Mouse (Mus musculus) left cerebral cortex, postnatal 14 days (tissue): ENCODE data around the gene E030030I06Rik. TPM values are rescaled to one million over a fixed set of nuclear protein-coding genes. Genes with fewer than 3 reads are reported as not detected.
"Not testable (repeated sequence)": the region's sequence is repeated elsewhere in the genome, so short reads cannot be mapped to it uniquely, and the experiment has no call there.

Experiments used
- DNase-seq, 2 experiments: peaks; one replicate each; pipeline ENCODE4 v3.0.0; 2021 to 2022; ENCODE audit warnings: low spot score in 2 of 2, mixed read lengths in 1 of 2
- intact Hi-C: fragments of 180-260 bp; cut with DNase I; formaldehyde crosslinking; loops from one replicate; pipeline ENCODE4 v1.15.1; 2025
- total RNA-seq, 2 experiments: library from RNA; stranded (reverse); gene quantifications; 2 replicates each; pipeline ENCODE4 v1.2.3; 2021

Gene E030030I06Rik
- total RNA-seq, 2 experiments from 2014 or later = 1.1 TPM; not detected in 1

DNA sequence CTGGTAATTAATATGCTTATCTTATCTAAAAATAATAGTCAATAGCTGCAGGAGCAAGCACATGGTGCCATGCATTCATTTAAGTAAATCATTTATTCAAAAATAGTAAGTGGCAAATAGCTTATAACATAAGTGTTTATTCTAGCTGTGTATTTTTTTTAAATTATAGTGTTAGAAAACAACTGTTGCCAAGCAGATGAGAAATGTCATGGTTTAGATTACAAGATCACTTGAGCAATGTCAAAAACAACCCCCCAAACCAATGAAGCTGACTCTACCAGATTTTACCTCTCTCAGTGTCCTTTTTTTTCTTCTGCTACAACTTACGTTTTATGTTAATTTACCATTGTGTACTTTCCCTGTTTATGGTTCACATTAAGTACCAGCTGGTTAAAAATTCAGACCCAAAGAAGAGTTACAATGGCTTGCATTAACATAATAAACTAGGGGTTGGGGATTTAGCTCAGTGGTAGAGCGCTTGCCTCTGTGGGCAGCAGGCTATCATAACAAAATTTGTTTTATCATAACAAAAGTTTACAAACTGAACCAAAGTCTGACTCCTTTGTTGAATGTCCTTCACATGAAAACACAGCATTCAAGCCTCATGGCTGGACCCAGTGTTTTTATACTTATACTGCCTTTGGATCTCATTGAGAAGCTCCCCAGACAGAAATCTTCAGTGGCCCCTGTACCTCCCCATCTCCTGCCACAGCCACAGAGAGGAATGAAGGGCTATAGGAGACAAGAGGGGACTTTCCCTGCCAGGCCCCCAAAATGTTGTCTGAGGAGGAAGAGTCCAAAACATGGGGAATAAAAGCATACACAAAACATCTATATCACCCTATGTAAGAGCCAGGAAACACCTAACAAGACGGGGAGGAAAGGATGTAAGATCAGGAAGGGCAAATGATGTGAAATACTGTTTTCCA, 6.1 kb upstream of the E030030I06Rik start:
- intact Hi-C loops = loop anchor here (2.0 to 10.0 kb wide), 2 partner anchors 666 to 1190 kb away; partner anchors contain the start of gene Tcf21
- no peak for DNase-seq

DNA sequence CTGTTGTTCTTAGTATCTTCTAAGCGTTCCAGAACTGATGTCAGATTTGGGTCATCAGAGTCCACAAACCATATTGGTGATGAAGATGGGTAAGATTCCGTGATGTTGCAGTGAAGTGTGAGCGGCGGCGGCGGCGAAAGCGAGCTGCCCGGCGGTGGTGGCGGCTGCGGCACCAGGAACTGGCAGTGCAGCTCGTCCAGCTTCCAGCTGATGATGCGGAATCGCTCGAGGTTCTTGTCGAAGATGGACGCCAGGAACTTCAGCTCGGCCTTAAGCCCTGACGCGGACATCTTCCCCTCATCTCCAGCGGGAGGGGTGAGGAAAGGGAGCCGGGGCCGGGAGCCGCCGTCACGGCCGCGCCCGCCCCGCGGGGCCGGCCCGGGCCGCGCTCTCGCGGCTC, 5.1 kb upstream of the E030030I06Rik start:
- intact Hi-C loops = loop anchor here (2.0 to 10.0 kb wide), 2 partner anchors 667 to 1191 kb away; partner anchors contain the start of gene Tcf21
- not testable (repeated sequence) for DNase-seq

DNA sequence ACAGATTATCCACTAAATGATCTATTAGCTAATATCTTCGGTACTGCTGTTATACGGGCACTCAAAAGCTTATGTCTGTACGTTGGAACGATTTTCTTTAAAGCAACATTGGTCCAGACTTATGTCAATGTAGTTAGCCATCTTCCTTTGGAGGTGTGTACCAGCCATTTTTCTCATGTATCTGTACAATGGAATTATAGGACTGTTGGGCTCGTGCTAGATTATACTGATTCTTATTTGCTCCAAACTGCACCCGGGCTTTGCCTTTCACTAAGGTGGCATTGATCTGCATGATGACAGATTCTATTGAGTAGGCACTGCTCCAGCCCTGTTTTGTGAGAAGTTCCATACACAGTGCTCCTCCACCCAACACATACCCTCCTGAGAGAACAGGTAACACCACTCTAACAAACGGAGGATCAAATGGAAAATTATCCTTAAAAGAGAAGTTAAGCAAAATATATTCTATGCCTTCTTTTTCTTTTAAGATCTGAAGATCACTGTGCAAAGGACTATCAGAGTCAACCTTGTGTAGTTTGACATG, 4.1 kb upstream of the E030030I06Rik start:
- not testable (repeated sequence) for DNase-seq
- intact Hi-C loops = loop anchor here (10.0 kb wide), 1 partner anchor 1192 kb away; no protein-coding TSS in a partner anchor

DNA sequence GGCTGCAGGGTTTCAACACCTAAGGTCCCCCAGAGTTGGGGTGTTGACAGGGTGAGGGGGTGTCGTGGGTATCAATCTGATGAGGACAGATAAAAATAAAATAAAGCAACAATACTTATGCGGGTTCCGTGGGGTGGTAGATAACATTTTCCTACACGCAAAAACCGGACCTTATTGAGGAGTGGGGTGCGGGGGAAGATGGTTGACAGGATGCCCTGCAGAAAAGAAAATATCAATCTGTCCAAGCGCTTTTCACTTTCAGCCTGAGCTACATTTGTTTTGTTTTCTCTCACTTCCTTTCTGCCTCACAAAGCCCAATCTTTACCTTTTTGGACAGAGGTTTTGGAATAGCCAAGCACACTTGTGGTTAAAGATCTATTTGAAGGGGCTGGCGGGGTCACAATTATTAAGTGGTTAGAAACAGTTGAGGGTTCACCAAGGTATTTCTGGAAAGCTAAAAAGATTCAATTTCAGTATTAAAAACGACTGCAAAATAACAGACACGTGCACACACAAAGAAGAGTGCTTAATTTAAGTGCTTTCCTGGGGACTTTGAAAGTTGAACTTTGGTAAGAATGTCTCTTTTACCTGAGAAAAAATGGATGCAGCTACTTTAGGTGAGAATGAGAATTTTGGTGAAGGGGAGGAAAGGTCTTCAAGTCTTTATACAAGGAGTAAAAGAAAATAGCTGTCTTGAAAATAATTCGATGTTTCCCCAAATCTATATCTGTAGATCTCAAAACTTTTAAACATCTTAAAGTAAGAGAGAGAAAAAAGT, 3.0 kb upstream of the E030030I06Rik start:
- intact Hi-C loops = loop anchor here (10.0 kb wide), 1 partner anchor 1193 kb away; no protein-coding TSS in a partner anchor
- DNase-seq = not testable (repeated sequence)

DNA sequence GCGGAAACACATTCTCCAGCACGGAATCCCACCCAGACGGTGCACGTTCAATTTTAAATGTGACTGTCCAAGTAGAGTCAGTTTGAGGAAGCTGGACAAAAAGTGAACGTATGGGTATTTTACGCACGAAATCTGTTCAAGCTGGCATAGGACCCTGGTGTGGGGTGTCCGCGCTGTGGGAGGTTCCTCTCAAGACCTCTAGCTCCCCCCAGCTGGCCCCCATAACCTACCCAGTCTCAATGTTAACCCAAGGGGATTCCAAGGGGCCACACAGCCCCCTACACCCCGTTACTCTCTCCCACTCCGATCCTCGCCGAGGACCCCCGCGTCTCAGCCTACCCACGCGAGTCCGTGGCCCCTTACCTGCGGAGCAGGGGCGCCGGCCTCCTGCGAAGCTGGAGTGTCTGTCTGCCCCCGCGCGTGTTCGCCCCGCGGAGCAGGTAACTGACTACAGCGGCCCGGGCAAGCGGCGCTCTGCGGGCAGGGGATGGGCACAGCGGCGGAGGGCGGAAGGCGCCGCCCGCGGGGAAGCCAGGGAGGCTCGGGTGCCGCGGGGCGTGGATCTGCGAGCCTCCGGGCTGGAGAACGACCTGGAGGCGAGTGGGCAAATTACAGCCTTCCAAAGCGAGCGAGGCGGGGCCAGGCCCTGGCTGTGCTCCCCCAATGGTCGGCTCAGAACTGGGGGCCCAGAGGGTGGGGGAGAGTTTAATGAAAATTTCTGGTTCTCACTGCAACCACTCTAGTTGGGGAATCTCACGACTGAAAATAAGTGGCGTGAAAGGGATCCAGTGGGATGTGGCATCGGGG, 2.2 kb upstream of the E030030I06Rik start:
- DNase-seq = not testable (repeated sequence)
- intact Hi-C loops = loop anchor here (10.0 kb wide), 1 partner anchor 1194 kb away; no protein-coding TSS in a partner anchor

DNA sequence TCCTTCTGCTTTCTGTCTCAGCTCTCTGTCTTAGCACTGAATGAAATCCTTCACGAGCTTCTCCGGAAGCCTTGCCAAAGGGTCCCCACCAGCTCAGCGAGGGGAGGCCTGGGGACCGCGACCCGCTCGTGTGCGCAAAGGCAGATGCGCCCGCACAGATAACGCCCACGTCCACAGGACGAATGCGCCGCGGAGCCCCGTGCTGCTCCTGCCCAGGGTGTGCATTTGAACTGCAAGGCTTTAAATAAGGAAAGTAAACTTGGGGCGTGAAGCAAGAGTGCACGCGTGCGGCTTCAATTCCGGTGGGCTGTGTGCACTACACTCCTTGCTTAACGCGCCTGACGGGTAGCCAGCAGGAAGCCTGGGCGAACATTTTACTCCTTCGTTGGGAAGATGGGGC, 1.5 kb upstream of the E030030I06Rik start:
- no peak for DNase-seq
- intact Hi-C loops = loop anchor here (10.0 kb wide), 1 partner anchor 1194 kb away; no protein-coding TSS in a partner anchor

DNA sequence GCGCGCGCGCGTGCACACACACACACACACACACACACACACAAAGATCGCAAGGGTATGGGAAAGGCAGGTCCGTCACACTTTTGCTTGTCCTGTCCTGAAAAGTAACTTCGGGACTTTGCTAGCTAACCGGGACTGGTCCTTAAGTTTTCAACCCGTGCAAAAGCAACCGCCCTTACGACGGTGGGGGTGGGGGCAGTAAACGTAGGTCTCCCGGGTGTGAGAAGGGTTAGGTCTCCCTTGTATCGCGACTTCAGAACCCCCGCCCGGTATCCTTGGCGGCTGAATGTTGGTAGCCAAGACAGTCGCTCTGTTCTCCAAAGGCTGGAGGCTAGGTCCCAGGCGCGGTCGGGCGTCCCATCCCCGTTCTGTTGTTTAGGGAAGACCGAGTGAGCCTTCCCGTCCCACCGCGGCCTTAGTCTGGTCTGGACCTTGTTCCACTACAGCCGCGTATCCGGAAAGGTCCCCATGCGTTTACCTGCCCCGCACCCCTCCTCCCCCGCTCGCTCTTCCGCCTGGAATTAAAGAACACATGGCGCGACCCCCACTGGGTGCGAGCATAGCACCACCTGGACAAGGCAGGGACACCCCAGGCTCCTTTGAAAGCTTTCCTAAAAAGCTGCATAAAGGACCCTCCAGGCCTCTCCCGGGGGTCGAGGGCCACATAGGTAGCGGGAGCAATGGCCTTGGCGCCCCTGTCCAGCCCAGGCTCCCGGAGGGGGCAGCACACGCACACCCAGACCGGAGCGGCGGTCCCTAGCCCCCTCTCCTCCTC, 808 bp upstream of the E030030I06Rik start:
- no peak for DNase-seq
- intact Hi-C loops = loop anchor here (10.0 kb wide), 2 partner anchors 765 to 1195 kb away; no protein-coding TSS in a partner anchor

DNA sequence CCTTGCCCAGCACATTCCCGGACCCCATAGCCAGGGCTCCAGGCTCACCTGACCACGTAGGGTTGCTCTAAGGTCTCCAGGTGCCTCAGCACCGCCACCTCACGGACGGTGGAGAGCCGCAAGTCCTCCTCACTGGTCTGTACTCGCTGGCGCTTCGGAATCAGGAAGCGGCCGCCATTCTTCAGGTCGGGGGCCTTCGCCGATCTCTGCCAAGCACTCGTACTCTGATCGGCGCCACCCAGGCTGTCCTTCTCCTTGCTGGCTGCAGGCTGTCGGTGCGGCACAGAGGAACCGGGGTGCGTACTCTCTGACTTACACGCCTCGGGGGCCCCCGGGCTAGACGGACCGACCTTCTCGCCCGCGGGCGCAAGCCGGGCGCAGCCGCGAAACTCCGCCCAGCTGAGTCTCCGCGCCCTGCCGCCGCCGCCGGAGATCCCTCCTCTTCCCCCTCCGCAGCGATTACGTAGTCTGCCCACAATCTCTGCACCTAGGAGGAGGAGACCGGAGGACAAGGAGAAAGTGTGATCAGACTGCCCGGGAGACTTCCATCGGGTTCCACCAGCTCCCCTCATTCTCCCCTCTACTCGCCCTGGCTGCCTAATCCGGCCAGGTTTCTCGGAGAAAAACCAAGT, 513 bp downstream of the E030030I06Rik start:
- intact Hi-C loops = loop anchor here (10.0 kb wide), 1 partner anchor 764 kb away; no protein-coding TSS in a partner anchor
- no peak for DNase-seq

DNA sequence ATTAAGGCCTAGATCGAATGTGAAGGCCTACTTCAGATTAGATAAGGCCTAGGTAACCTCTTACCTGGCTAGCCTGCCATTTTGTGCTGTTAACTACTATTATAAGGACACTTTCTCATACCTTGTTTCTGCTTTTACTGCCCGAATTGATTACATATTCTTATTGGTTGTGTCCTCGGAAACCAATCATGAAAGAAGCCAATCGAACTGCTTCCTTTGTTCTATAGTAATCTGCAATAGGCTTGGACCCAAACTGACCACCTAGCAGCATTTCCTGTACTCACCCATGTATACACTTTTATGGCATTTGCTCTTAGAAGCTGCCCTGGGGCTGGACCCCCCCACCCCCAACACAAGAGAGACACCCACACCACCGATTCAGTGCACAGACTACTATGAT, 6.1 kb downstream of the E030030I06Rik start:
- intact Hi-C loops = loop anchor here (10.0 kb wide), 1 partner anchor 758 kb away; no protein-coding TSS in a partner anchor
- no peak for DNase-seq

DNA sequence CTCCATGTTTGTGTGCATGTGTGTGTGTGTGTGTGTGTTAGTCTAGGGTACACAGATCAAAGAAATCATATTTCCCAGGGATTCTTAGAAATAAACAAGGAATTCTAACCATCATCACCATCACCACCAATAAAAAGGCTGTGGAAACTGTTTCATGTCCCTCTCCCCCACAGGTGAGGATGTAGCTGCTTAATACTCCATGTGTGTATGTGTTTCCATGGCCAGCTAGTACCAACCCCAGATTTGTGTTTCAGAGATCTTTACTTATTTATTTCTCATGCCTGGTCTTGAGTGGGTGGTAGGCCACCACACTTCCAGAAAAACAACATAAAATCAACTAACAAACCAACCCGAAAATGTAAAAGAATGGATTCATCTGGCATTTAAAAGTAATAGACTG, 6.9 kb downstream of the E030030I06Rik start:
- intact Hi-C loops = loop anchor here (10.0 kb wide), 1 partner anchor 757 kb away; no protein-coding TSS in a partner anchor
- DNase-seq = peak in 1 of 2 experiments; percentile 57

DNA sequence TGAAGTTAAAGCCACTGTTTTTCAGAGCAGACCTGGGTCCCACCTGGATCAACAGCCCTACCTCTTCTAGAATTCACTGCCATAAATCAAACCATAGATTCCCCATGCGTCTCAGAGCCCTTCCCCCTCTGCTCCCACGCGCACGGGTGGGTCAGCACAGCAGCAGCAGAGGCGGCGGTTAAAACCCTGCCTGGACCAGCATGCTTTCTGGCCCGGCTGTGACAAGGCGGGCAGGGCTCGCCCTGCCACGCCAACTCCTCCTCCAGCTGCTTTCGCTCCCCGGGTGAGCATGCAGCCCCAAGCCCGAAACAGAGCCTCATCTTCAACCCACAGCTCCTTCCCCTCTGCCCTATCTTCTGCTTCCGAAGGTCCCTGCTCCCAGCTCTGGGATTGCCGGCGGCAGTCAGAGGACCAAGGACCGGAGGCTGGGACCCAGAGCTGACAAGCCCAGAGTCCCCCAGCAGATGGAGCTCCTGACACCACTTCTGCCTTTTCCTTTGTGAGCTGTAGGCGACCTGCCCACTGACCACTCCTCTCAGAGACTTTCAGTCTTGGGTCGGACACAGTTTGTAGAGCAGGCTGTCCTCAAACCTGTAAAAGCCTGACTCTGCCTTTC, 8.3 kb downstream of the E030030I06Rik start:
- DNase-seq = peak; percentile 45 to 71
- intact Hi-C loops = loop anchor here (10.0 kb wide), 1 partner anchor 756 kb away; no protein-coding TSS in a partner anchor

DNA sequence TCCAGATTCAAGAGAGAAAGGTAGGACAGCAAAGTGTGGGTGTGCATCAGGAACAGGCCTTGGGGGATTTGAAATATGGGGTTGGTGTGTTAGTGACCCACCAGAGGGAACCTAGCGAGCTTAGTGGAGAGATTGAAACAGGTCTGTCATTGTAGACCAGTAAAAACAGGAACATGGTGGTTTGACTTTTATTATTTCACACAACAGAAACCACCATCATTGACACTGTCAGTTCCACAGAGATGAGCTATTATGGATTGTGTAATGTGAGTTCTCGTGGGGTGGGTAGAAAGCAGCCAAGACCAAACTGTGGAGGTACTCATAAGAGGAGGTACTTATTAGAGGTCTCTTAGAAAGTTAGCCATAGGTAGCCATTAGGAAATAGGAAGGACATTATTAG, 74.5 kb downstream of the E030030I06Rik start:
- intact Hi-C loops = no loop called here
- no peak for DNase-seq

DNA sequence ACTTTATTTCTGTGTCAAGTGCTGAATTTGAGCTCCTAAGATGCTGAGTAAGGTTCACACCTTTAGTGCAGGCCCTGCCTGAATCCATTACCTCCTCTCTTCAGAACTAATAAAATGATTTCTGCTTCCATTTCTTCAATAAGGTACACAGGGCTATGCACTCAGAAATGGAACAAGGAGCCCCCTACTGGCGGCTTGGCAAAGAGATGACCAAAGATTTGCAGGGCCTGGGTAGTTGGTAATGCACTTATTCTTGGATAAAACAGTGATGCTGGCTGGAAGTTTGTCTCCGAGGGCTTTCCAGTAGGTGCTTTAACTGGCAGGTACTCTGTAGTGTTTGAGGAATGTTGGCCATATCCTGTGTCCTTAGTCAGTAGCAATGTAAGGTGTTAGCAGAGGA, 76.3 kb downstream of the E030030I06Rik start:
- intact Hi-C loops = no loop called here
- DNase-seq = no peak

DNA sequence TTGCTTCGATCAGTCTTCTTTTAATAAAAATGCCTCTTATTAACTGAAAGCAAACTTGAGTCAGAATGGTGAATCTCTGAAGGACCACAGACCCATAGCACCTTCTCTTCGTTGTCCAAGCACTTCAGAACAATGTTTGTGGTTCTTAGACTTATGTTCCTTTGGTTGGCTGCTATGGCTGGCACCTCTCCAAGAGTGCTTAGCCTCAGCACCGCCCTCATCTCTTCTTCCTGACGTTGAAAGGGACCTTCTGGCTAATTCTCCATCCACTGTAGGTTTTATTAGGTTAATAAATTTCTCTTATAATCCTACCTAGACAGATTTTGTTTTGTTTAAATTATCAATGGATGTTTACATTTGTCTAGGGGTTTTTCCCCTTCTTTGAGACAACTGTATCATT, 78.5 kb downstream of the E030030I06Rik start:
- intact Hi-C loops = no loop called here

DNA sequence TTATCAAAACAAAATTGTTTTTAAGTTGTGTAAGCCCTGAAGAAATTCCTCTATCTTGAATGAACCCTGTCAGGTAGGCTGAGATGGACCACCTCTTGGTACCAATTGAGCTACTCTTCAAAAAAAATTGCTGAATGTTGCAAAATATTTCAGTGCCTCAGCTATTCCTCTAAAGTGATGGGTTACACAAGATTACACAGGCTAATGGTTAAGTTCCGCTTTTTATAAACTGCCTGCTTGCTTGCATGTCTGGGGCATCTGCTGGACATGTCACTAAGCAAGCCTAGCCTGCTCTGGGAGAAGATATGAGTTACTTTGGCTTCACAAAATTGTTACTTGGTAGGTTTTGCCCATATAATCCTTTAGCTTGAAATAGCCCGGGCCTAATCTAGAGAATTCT, 78.9 kb downstream of the E030030I06Rik start:
- no peak for DNase-seq
- intact Hi-C loops = no loop called here

More for the DNA sequence above, 78.5 kb downstream of the E030030I06Rik start:
- no peak for DNase-seq

DNA sequence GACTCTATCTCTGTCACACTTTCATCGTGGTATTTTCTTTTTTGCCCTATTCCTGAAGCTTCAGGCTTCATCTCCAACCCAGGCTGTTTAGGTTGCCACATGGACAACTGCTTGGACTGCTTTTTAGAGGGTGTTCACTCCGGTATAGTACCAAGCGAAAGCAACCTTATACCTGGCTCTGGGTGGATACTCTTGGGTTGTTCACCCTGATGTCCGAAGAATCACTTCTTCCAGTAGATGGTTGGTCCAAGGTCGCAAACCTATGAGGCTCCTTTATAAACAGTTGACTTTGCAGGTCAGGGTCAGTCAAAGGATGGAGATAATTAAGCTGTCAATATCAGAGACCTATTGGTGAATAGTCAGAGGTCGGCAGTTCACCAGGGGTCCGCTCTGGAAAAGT, 81.1 kb downstream of the E030030I06Rik start, which contains the start of gene 4930444G20Rik:
4930444G20Rik (minus strand) TSS at position 101 of the 400 bp plus-strand sequence.
- DNase-seq, intact Hi-C loops: not testable (repeated sequence)
